8 mouse cellular contexts compared by ENCODE assay signal in genomic region chr7:24473913-24474529, GRCm38 (mm10). TPM values are rescaled to one million over a fixed set of nuclear protein-coding genes. Genes with fewer than 3 reads are reported as not detected.
A peak's percentile ranks its signal among the peaks of the same experiment; 100 is the strongest.
DNase-seq lines count a peak whose midpoint lies in the region; ATAC-seq lines count a peak whose summit lies in the region.
"Had no signal": no experiment of that assay in that cellular context is flagged by ENCODE, and none has a peak within 500 bp of the region (broad histone marks: within the 10 kb centered on the region; RNA-seq: fewer than 3 reads in every experiment).

No protein-coding gene starts in this region.

- no peak overlapping the region for H3K4me3 ChIP-seq in embryonic facial prominence, embryonic 14.5 days (ENCODE audit: low read depth, low read length)
- H3K4me3 ChIP-seq in hindbrain, embryonic 14.5 days (replicated peaks; ENCODE audit: low read length), result no peak overlapping the region

- ATAC-seq in embryonic facial prominence, embryonic 14.5 days (ENCODE audit: low read depth), result peak; percentile 39; the same call in 1 of the 2 replicates
- ATAC-seq in hindbrain, embryonic 14.5 days (ENCODE audit: low FRiP score), result peak; percentile 44
- peak; percentile 75 for ATAC-seq in megakaryocyte-erythroid progenitor cell, adult 5-6 weeks (replicated peaks; ENCODE audit: low FRiP score, low TSS enrichment, poor library complexity, severe bottlenecking)

- H3K36me3 ChIP-seq in embryonic facial prominence, embryonic 14.5 days (ENCODE audit: control insufficient read depth, insufficient read depth, low read length), result no peaks in the 10 kb centered on the region
- no peaks in the 10 kb centered on the region for H3K36me3 ChIP-seq in hindbrain, embryonic 14.5 days (replicated peaks; ENCODE audit: control insufficient read depth, insufficient read depth)

- no peak overlapping the region for H3K4me2 ChIP-seq in embryonic facial prominence, embryonic 14.5 days (ENCODE audit: low read depth, low read length)
- no peak overlapping the region for H3K4me2 ChIP-seq in hindbrain, embryonic 14.5 days (replicated peaks)

- 0 out of 2 replicates have a peak, but pooled peaks cover 3% of the 10 kb centered on the region for H3K27me3 ChIP-seq in embryonic facial prominence, embryonic 14.5 days (replicated peaks; ENCODE audit: control insufficient read depth, insufficient read depth, low read length)
- no peaks in the 10 kb centered on the region for H3K27me3 ChIP-seq in hindbrain, embryonic 14.5 days (ENCODE audit: control insufficient read depth, insufficient read depth, low read length)

- 0 out of 2 replicates have a peak, but pooled peaks cover 2% of the 10 kb centered on the region for H3K4me1 ChIP-seq in embryonic facial prominence, embryonic 14.5 days (ENCODE audit: control insufficient read depth, insufficient read depth, low read length)
- H3K4me1 ChIP-seq in hindbrain, embryonic 14.5 days (replicated peaks; ENCODE audit: control insufficient read depth, insufficient read depth, low read length), result no peaks in the 10 kb centered on the region

- H3K27ac ChIP-seq in embryonic facial prominence, embryonic 14.5 days (replicated peaks; ENCODE audit: low read depth, low read length), result no peak overlapping the region
- no peak overlapping the region for H3K27ac ChIP-seq in hindbrain, embryonic 14.5 days

- DNase-seq in ES-CJ7 (ENCODE audit: low read depth, low spot score), result peak; percentile 78
- DNase-seq in adrenal gland, postnatal 14 days, result peak; percentile 80
- DNase-seq in embryonic facial prominence, embryonic 14.5 days (ENCODE audit: low spot score), result no peak
- peak; percentile 63 for DNase-seq in hindbrain, embryonic 14.5 days (ENCODE audit: low spot score)
- peak; percentile 54 to 79 for DNase-seq in layer of hippocampus, postnatal 25 days (ENCODE audit: extremely low spot score in 1 of 2, low spot score in 1 of 2)
- DNase-seq in right cerebral cortex, postnatal 25 days, result peak; percentile 66

- peaks cover 3% of the 10 kb centered on the region; the same call in 1 of the 2 replicates for H3K9me3 ChIP-seq in embryonic facial prominence, embryonic 14.5 days (ENCODE audit: control insufficient read depth, low read length)
- H3K9me3 ChIP-seq in hindbrain, embryonic 14.5 days (ENCODE audit: control insufficient read depth, low read length), result no peaks in the 10 kb centered on the region

- no peak overlapping the region for H3K9ac ChIP-seq in embryonic facial prominence, embryonic 14.5 days (ENCODE audit: low read depth, low read length)
- H3K9ac ChIP-seq in hindbrain, embryonic 14.5 days, result no peak overlapping the region

- 53% methylated on average over 9 of the region's 10 CpGs for WGBS in embryonic facial prominence, embryonic 14.5 days
- 38% methylated on average over 10 of the region's 10 CpGs for WGBS in hindbrain, embryonic 14.5 days

RNA-seq across cellular contexts. Expression of gene Cadm4, which starts 7.8 kb away (rescaled TPM):
- total RNA-seq in adrenal gland, postnatal 14 days (2021), result 5.7 and 6.4 TPM in 2 replicates
- 2.6 and 2.8 TPM in 2 replicates for polyA plus RNA-seq in embryonic facial prominence, embryonic 14.5 days (2014; fragmentation: Nextera tagmentation; extraction: Ambion mirVana)
- polyA plus RNA-seq in hindbrain, embryonic 14.5 days (2014; fragmentation: Nextera tagmentation; extraction: Ambion mirVana), result 22.7 and 28.3 TPM in 2 replicates
- 100 to 1,000 TPM; 156 to 179 TPM for total RNA-seq in layer of hippocampus, postnatal 25 days (2021)
- 0.27 TPM in 1 of 2 replicates, not detected in the other for total RNA-seq in megakaryocyte-erythroid progenitor cell, adult 5-6 weeks (2014; fragmentation: Nextera tagmentation)
- not detected in 2 replicates for total RNA-seq in megakaryocyte-erythroid progenitor cell, adult 5-6 weeks (2017)

RNA-seq across cellular contexts. Expression of gene Plaur, which starts 11.7 kb away (rescaled TPM):
- 5.2 and 7.9 TPM in 2 replicates for total RNA-seq in adrenal gland, postnatal 14 days (2021)
- 8.0 and 12.2 TPM in 2 replicates for polyA plus RNA-seq in embryonic facial prominence, embryonic 14.5 days (2014; fragmentation: Nextera tagmentation; extraction: Ambion mirVana)
- 1.6 and 1.9 TPM in 2 replicates for polyA plus RNA-seq in hindbrain, embryonic 14.5 days (2014; fragmentation: Nextera tagmentation; extraction: Ambion mirVana)
- 1 to 10 TPM in 1 of 2 experiments, under 1 TPM in 1; 0.40 to 1.0 TPM for total RNA-seq in layer of hippocampus, postnatal 25 days (2021)
- 2.3 and 5.4 TPM in 2 replicates for total RNA-seq in megakaryocyte-erythroid progenitor cell, adult 5-6 weeks (2014; fragmentation: Nextera tagmentation)
- 2.2 and 2.5 TPM in 2 replicates for total RNA-seq in megakaryocyte-erythroid progenitor cell, adult 5-6 weeks (2017)

RNA-seq across cellular contexts. Expression of gene Irgc1, which starts 21.9 kb away (rescaled TPM):
- not detected in 2 replicates for total RNA-seq in adrenal gland, postnatal 14 days (2021)
- polyA plus RNA-seq in embryonic facial prominence, embryonic 14.5 days (2014; fragmentation: Nextera tagmentation; extraction: Ambion mirVana), result 0.16 and 0.36 TPM in 2 replicates
- polyA plus RNA-seq in hindbrain, embryonic 14.5 days (2014; fragmentation: Nextera tagmentation; extraction: Ambion mirVana), result not detected in 2 replicates
- not detected for total RNA-seq in layer of hippocampus, postnatal 25 days (2021)
- not detected in 2 replicates for total RNA-seq in megakaryocyte-erythroid progenitor cell, adult 5-6 weeks (2014; fragmentation: Nextera tagmentation)
- not detected in 2 replicates for total RNA-seq in megakaryocyte-erythroid progenitor cell, adult 5-6 weeks (2017)
- total RNA-seq: gastrocnemius, adult 8-10 months had no signal

RNA-seq across cellular contexts. Expression of gene Zfp428, which starts 32.8 kb away (rescaled TPM):
- total RNA-seq in adrenal gland, postnatal 14 days (2021), result 6.1 and 7.5 TPM in 2 replicates
- polyA plus RNA-seq in embryonic facial prominence, embryonic 14.5 days (2014; fragmentation: Nextera tagmentation; extraction: Ambion mirVana), result 31.3 and 36.6 TPM in 2 replicates
- 181 and 201 TPM in 2 replicates for polyA plus RNA-seq in hindbrain, embryonic 14.5 days (2014; fragmentation: Nextera tagmentation; extraction: Ambion mirVana)
- total RNA-seq in layer of hippocampus, postnatal 25 days (2021), result 10 to 100 TPM; 39.8 to 45.0 TPM
- total RNA-seq in megakaryocyte-erythroid progenitor cell, adult 5-6 weeks (2014; fragmentation: Nextera tagmentation), result 3.5 and 4.0 TPM in 2 replicates
- 3.1 and 9.7 TPM in 2 replicates for total RNA-seq in megakaryocyte-erythroid progenitor cell, adult 5-6 weeks (2017)

RNA-seq across cellular contexts. Expression of gene AC161166.1, which starts 38.2 kb away (rescaled TPM):
- total RNA-seq in adrenal gland, postnatal 14 days (2021), result not detected in 2 replicates
- 0.19 and 0.22 TPM in 2 replicates for polyA plus RNA-seq in embryonic facial prominence, embryonic 14.5 days (2014; fragmentation: Nextera tagmentation; extraction: Ambion mirVana)
- polyA plus RNA-seq in hindbrain, embryonic 14.5 days (2014; fragmentation: Nextera tagmentation; extraction: Ambion mirVana), result 0.65 and 0.98 TPM in 2 replicates
- total RNA-seq in layer of hippocampus, postnatal 25 days (2021), result not detected
- total RNA-seq in megakaryocyte-erythroid progenitor cell, adult 5-6 weeks (2014; fragmentation: Nextera tagmentation), result not detected in 2 replicates
- not detected in 2 replicates for total RNA-seq in megakaryocyte-erythroid progenitor cell, adult 5-6 weeks (2017)
- total RNA-seq: gastrocnemius, adult 8-10 months had no signal

Comparison
In these comparisons a context has a peak if more than half of its experiments do, and no peak if none do; other contexts are left out.
1. RNA of gene Cadm4, which starts 7.8 kb away (total RNA-seq): 156 to 179 TPM in layer of hippocampus, postnatal 25 days; 5.7 to 6.4 TPM in adrenal gland, postnatal 14 days and 0.27 TPM in megakaryocyte-erythroid progenitor cell, adult 5-6 weeks; every median in the first group is over 10 times any median in the second.
2. Peak in every context shown above with its lines, with median percentiles within 50 percentile points of each other: ATAC-seq.